Mouse (Mus musculus): Measurements from ENCODE around the gene Zfp691.

GRCm38 (mm10) chr4:119218169-119218568 is 44.2 kb upstream of the Zfp691 start, which contains the start of gene Tmem269:
- no peak for TF ChIP-seq CTCF (IDR thresholded peaks at IDR 0.05; ENCODE audit: low read depth)
- TF ChIP-seq EP300 (IDR thresholded peaks at IDR 0.05; ENCODE audit: low read depth), result no peak

All from heart, postnatal 0 days (tissue).